Mouse (Mus musculus) liver, adult 2 months (tissue): Measurements from ENCODE around the gene Aadacl2.

ENCODE experiments used
- CTCF ChIP-seq: fragments of 200-500 bp; IDR thresholded peaks from 2 replicates; pipeline ENCODE4 v1.5.1; 2011; ENCODE audit warnings: low read depth, low read length, control low read depth
- POLR2A ChIP-seq: fragments of 200-500 bp; IDR thresholded peaks from 2 replicates; pipeline ENCODE4 v1.6.1; 2011; ENCODE audit warnings: low read length, control low read depth; ENCODE audit not compliant: insufficient read depth; ENCODE audit errors: extremely low read depth

- TF ChIP-seq CTCF = no peak
- TF ChIP-seq POLR2A = no peak
Observed at GRCm38 (mm10) chr3:60003622-60004021, 2.9 kb upstream of the Aadacl2 start.
